Mouse (Mus musculus): ENCODE results near the gene Acsl1.

DNA sequence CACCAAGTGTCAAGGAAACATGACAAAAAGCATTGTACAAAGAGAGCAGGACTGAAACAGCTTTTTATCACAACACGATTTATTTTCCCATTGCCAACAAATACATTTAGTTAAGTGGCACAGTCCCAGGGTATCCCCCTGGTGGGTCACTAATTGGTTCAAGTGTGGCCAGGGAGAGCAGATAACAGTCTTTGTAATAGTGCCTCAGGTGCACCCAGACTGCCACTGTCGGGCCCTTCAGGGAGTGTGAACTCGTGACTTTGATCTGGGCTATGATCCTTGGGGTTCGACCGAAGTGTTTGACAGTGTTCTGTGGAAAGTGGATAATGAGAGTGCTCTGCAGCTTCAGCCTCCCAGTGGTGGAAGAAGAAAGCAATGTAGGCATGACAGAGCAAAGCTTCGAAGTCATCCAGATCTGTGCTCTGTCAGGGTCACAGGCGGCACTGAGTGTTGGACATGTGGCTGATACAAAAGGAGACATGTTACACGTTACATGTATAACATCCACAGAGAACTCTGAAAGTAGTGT lies 21.1 kb upstream of the Acsl1 start:
- TF ChIP-seq CTCF (IDR thresholded peaks at IDR 0.05; ENCODE audit: control insufficient read depth, insufficient read depth, low read length) (no peak), POLR2A (IDR thresholded peaks at IDR 0.05; ENCODE audit: borderline replicate concordance, control insufficient read depth, low read depth, low read length) (no peak)

All from bone marrow, adult 2 months (tissue).